Mouse (Mus musculus): ENCODE data around the gene Nod1. TPM values are rescaled to one million over a fixed set of nuclear protein-coding genes. Genes with fewer than 3 reads are reported as not detected.

Nod1 gene
- polyA plus RNA-seq (2016; fragmentation: Nextera tagmentation; extraction: Ambion mirVana): 3.3 and 3.5 TPM in 2 replicates

DNA sequence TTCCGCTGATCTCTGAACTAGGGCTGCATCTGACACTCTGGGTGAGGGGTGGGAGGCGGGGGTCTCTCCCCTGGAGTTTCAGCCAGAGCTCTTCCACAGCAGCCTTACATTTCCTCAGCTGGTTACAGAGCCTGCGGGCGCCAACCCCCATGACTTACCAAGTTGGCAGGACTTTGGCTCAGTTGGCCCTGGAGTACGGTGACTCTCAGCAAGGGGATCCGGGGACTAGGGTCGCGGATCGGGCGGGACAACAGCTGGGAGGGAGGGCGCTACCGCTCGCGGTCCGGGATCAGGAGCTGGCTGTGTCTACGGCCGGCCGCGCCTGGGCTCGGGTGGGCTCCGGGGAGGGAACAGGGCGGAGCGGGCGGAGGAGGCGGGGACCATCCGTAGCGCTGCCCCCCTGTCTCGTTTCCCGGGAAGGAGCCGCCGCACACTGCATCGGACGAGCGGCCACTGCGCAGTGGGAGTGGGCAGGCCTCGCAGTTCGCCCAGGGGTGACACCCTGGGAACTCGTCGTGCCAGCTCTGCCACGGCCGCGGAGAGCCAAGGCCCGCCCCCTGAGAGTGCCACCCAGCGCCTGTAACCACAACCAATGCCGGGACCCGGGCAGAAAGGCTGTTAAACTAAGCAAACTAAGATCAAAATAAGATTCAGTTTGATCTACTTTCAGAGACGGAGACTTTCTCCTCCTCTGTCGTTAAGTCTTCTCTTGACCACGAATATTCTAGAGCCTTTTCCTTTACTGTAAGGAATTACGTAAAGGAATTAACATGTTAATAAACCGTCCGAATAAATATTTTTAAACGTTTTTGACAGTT is at the start of gene Nod1:
TSS of gene Nod1 (minus strand) at position 502 of the 818 bp plus-strand sequence.
- H3K36me3 ChIP-seq: no peaks in the 10 kb centered on the region
- H3K4me3 ChIP-seq: peak within 1 kb of the TSS; percentile 50
- H3K27ac ChIP-seq: no peak within 1 kb of the TSS
- H3K4me2 ChIP-seq (replicated peaks): peak within 1 kb of the TSS; percentile 91
- WGBS: 2% methylated on average over 52 of the region's 53 CpGs
- H3K9ac ChIP-seq: peak within 1 kb of the TSS; percentile 57
- H3K4me1 ChIP-seq: peaks cover 6% of the 10 kb centered on the region; the same call in 1 of the 2 replicates
- peaks cover 17% of the 10 kb centered on the region for H3K27me3 ChIP-seq (replicated peaks)
- no peaks in the 10 kb centered on the region for H3K9me3 ChIP-seq
- peak; percentile 88 for ATAC-seq (ENCODE audit: low FRiP score, low read depth)

DNA sequence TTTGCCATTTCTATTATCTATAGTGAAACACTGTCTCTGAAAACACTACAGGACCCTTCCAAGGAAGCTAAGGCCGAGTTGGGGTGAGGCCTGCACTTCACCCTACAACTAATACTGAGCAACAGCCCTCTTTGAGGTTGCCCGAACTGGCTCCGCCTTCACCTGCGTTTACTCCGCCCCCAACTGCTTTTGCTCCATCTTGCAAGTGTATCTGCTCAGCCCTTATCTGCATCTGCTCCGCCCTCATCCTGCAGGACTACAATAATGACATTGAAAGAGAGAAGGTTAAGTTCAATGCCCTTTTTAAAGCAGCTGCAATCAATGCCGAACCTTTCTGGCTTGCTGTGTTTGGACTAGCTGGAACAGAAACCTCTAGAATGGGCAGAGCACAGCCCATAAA is 49.4 kb upstream of the Nod1 start:
- Histone ChIP-seq H3K4me3 (no peak overlapping the region), H3K9me3 (no peaks in the 10 kb centered on the region), H3K4me1 (no peaks in the 10 kb centered on the region), H3K27ac (no peak overlapping the region), H3K36me3 (no peaks in the 10 kb centered on the region), H3K9ac (no peak overlapping the region), H3K27me3 (replicated peaks) (peaks cover 12% of the 10 kb centered on the region; the same call in 1 of the 2 replicates), H3K4me2 (replicated peaks) (no peak overlapping the region)
- 88% methylated on average over 7 of the region's 7 CpGs for WGBS
- ATAC-seq (ENCODE audit: low FRiP score, low read depth): no peak

DNA sequence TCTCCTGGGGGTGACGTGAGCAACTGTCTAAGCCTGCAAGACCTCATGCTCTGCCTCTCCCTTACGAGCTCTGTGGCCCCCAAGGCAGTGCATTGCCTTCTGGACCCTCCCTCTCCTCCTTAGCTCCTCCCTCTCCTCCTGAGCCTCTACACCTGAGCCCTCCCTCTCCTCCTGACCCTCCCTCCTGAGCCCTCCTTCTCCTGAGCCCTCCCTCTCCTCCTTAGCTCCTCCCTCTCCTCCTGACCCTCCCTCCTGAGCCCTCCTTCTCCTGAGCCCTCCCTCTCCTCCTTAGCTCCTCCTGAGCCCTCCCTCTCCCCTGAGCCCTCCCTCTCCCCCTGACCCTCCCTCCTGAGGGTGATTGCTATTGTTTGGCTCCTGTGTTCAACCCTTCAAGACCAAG is 46.0 kb upstream of the Nod1 start:
- WGBS: 74% methylated on average over 2 of the region's 2 CpGs
- H3K4me3 ChIP-seq: no peak overlapping the region

DNA sequence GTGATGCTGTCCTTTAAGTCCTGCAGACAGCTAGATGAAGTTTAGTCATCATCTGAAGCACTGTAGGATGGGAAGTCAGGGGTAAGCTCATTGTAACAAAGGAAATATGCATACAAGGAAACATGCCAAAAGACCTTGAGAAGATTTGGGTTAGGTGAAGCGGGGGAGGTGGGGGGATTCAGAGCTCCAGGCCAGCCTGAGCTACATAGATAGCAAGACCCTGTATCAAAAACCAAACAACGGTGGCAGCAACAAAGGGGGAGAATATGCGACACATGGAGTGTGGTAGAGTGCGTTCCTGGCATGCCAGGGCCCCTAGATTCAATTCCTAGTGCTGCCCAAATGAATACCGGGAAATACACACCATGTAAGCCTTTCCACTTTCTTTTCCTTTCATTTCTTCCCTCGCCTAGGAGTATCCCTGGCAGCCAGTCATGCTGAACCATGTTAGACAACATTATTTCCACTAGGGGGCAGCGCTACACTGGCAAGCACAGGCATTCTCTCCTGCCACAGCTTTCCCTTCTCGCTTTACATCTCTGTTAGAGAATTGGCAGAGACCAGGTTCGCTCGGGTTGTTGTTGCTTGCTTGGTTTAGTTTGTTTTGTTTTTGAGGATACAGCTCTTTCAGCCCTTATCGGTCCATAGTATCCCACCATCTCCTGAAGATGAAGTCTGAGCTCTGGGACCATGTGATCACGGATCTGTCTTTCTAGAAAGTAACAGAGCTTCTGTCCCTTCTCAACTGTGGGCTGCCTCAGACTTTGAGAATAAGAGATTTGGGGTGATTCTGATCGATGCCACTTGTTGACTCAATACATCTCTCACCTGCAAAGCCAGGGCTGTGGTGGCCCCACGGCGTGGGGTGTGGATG is 44.5 kb upstream of the Nod1 start:
- WGBS: 30% methylated on average over 15 of the region's 15 CpGs
- Histone ChIP-seq H3K4me3 (no peak overlapping the region), H3K9ac (0 out of 2 replicates have a peak overlapping the region, but pooled peaks have one; percentile 8), H3K4me2 (replicated peaks) (no peak overlapping the region), H3K36me3 (no peaks in the 10 kb centered on the region), H3K27me3 (replicated peaks) (peaks cover 12% of the 10 kb centered on the region; the same call in 1 of the 2 replicates), H3K9me3 (peaks cover 8% of the 10 kb centered on the region; the same call in 1 of the 2 replicates), H3K27ac (no peak overlapping the region), H3K4me1 (no peaks in the 10 kb centered on the region)
- ATAC-seq (ENCODE audit: low FRiP score, low read depth): peak; percentile 58; the same call in 1 of the 2 replicates

More for the DNA sequence above, 46.0 kb upstream of the Nod1 start:
- ATAC-seq (ENCODE audit: low FRiP score, low read depth): no peak
- H3K27ac ChIP-seq: no peak overlapping the region
- no peak overlapping the region for H3K4me2 ChIP-seq (replicated peaks)
- H3K27me3 ChIP-seq (replicated peaks): peaks cover 12% of the 10 kb centered on the region; the same call in 1 of the 2 replicates
- H3K4me1 ChIP-seq: no peaks in the 10 kb centered on the region
- no peaks in the 10 kb centered on the region for H3K36me3 ChIP-seq
- H3K9me3 ChIP-seq: peaks cover 8% of the 10 kb centered on the region; the same call in 1 of the 2 replicates
- no peak overlapping the region for H3K9ac ChIP-seq

DNA sequence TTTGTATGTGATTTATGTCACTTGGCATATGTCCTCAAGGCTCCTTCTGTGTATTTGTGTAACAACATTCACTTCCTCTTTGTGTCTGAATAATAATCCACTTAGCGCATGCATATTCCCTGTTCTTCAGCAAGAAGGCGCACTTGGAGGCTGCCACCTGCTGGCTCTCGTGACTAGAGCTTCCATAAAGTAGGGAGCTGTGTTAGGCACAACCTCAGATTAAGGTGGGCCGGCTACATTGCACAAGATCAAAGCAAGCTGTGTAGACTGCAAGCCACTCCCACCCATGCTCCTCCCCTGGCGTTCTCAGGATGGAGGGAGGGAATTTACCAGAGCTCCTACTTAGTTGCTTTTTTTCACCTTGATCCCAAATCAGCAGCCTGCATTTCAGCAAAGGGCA is 43.8 kb upstream of the Nod1 start:
- Histone ChIP-seq H3K27me3 (replicated peaks) (peaks cover 12% of the 10 kb centered on the region; the same call in 1 of the 2 replicates), H3K9ac (0 out of 2 replicates have a peak overlapping the region, but pooled peaks have one; percentile 8), H3K4me1 (no peaks in the 10 kb centered on the region), H3K9me3 (peaks cover 8% of the 10 kb centered on the region; the same call in 1 of the 2 replicates), H3K4me2 (replicated peaks) (no peak overlapping the region), H3K36me3 (no peaks in the 10 kb centered on the region), H3K4me3 (no peak overlapping the region), H3K27ac (no peak overlapping the region)
- 21% methylated on average over 5 of the region's 5 CpGs for WGBS
- ATAC-seq (ENCODE audit: low FRiP score, low read depth): 0 out of 2 replicates have a peak, but pooled peaks have one; percentile 11

DNA sequence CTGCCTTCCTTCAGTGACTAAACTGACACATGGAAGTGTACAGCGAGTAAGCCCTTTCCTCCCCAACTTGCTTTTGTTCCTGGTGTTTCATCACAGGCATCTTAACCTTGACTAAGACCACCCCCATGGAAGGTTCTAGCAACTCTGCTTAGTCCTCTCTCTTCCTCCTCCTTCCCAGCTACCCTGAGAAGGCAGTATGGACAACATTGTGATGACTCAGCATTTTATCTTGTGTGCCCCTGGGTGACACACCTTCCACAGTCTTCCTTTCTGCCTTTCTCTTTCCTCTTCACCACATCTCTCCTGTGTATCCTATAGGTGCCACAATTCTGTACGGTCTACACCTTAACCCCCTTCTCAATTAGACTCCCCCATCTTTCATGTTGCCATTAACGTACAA is 41.8 kb upstream of the Nod1 start:
- Histone ChIP-seq H3K27ac (no peak overlapping the region), H3K9ac (no peak overlapping the region), H3K27me3 (replicated peaks) (peaks cover 12% of the 10 kb centered on the region; the same call in 1 of the 2 replicates), H3K4me1 (peaks cover 15% of the 10 kb centered on the region; the same call in 1 of the 2 replicates), H3K9me3 (peaks cover 8% of the 10 kb centered on the region; the same call in 1 of the 2 replicates), H3K4me2 (replicated peaks) (no peak overlapping the region), H3K4me3 (no peak overlapping the region), H3K36me3 (no peaks in the 10 kb centered on the region)
- ATAC-seq (ENCODE audit: low FRiP score, low read depth): no peak
- WGBS: 90% methylated on average over 3 of the region's 3 CpGs

DNA sequence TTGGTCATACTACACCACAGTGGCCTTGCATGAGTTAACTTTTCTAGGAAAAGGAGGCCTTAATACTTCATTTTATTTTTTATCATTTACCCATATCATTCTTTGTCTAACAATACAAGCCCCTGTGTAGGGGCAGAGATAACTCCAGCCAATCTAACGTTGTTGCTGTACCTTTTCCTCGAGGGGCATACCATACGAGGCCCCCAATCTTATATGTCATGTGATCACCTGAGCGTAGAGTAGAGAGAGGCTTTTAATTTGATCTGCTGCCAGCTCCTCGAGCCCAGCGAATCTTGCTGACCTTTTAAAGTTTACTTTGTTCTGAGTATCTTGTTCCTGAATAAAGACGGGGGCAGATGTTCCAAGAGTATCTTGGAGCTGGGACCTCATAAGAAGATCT is 40.1 kb upstream of the Nod1 start:
- Histone ChIP-seq H3K9ac (no peak overlapping the region), H3K36me3 (no peaks in the 10 kb centered on the region), H3K4me2 (replicated peaks) (no peak overlapping the region), H3K27me3 (replicated peaks) (0 out of 2 replicates have a peak, but pooled peaks cover 3% of the 10 kb centered on the region), H3K9me3 (peaks cover 8% of the 10 kb centered on the region; the same call in 1 of the 2 replicates), H3K4me3 (no peak overlapping the region), H3K27ac (no peak overlapping the region), H3K4me1 (peaks cover 15% of the 10 kb centered on the region; the same call in 1 of the 2 replicates)
- no peak for ATAC-seq (ENCODE audit: low FRiP score, low read depth)
- 91% methylated on average over 7 of the region's 7 CpGs for WGBS

DNA sequence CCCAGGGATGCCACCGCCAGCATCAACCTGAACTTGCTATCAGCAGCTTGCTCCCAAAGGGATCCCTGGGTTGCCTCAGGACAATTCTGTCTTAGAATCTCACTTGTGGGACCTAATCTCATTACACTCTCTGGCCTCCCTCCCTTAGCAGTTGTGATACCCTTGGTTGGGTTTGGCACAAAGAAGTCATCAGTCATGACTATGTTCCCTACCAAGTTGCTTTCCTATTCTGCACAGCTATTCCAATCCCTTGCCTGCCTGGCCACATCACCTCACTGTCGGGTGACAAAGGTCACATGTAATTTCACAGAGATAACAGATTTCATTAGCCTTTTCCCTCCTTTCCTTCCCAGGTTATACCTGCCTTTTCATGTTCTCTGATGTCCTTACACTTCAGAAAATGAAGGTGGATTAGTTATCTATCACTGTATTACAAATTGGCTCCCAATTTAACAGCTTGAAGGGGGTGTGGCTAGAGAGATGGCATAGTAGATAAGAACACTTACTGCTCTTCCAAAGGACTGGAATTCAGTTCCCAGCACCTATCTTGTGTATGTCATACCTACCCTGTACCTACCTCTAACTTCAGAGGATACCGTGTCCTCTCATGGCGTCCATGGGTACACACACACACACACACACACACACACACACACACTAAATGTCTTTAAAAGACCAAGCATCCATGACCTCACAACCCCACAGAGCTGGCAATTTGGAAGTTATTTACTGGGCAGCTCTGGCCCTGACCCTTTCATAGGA is 38.1 kb upstream of the Nod1 start:
- peak; percentile 57 for ATAC-seq (ENCODE audit: low FRiP score, low read depth)
- Histone ChIP-seq H3K27me3 (replicated peaks) (no peaks in the 10 kb centered on the region), H3K9me3 (peaks cover 8% of the 10 kb centered on the region; the same call in 1 of the 2 replicates), H3K9ac (no peak overlapping the region), H3K4me3 (no peak overlapping the region), H3K4me1 (peaks cover 15% of the 10 kb centered on the region; the same call in 1 of the 2 replicates), H3K36me3 (no peaks in the 10 kb centered on the region), H3K27ac (peak overlapping the region; percentile 66; the same call in 1 of the 2 replicates), H3K4me2 (replicated peaks) (peak overlapping the region; percentile 55)
- 81% methylated on average over 3 of the region's 4 CpGs for WGBS

DNA sequence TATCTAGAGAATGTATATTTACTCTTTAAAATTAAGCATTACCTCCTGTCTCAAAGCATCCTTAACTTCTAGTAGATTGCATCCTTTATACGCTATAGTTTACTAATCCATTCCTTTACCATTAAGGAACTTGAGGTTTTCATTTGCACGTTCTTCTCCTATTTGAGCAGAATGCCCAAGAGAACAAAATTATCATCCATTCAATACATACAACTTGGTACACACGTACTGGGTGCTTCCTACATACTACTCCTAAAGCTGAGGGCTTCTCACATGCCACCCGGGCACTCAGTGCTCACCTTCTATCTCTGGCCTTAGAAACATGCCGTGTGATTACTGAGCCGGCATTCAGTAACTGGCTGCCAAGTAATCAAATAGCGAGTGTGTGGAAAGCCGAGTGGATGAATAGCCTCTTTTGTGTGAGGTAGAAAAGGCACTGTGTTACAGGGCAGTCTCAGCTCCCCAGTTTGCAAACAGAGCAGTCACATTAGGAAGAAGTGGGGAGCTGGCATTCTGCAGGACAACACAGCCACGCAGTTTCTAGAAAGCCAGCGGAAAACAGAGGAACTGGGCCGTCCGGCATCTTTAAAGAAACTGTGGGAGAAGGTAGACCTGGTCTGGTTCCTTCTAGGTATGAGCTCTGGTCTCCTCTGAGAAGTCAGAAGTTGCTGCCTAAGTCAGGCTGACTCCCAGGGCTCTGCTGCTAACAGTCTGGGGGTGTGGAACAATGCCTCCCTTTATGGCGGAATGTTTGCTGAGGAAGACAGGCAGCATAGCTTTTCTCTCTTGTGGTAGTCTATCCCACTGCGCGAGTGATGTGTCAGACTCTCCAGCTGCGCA is 37.2 kb upstream of the Nod1 start:
- no peaks in the 10 kb centered on the region for H3K36me3 ChIP-seq
- peak overlapping the region; percentile 66; the same call in 1 of the 2 replicates for H3K27ac ChIP-seq
- H3K9ac ChIP-seq: 0 out of 2 replicates have a peak overlapping the region, but pooled peaks have one; percentile 38
- H3K4me3 ChIP-seq: no peak overlapping the region; the same call in 1 of the 2 replicates
- H3K9me3 ChIP-seq: peaks cover 7% of the 10 kb centered on the region; the same call in 1 of the 2 replicates
- peak; percentile 91 for ATAC-seq (ENCODE audit: low FRiP score, low read depth)
- no peaks in the 10 kb centered on the region for H3K27me3 ChIP-seq (replicated peaks)
- WGBS: 13% methylated on average over 16 of the region's 16 CpGs
- peak overlapping the region; percentile 55 for H3K4me2 ChIP-seq (replicated peaks)
- peaks cover 15% of the 10 kb centered on the region; the same call in 1 of the 2 replicates for H3K4me1 ChIP-seq

DNA sequence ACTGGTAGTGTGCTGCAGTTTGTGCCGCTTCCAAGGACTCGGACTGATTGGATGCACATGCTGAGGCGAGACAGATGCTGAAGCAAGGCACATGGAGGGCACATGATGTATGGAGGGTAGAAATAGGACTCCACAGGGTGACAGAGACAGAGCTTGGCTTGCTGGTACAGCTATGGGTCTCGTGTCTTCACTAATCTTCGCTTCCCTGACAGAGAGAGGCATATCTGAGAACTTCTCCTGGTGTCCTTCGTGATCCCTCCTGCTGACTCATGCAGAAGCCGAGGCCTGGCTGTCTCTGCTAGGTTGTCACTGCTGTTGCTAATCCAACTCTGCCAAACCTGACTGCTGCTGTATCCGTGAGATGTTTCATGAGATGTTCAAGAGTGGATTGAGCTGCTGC is 36.0 kb upstream of the Nod1 start:
- Histone ChIP-seq H3K27me3 (replicated peaks) (no peaks in the 10 kb centered on the region), H3K27ac (no peak overlapping the region), H3K9me3 (no peaks in the 10 kb centered on the region), H3K36me3 (no peaks in the 10 kb centered on the region), H3K9ac (no peak overlapping the region), H3K4me3 (no peak overlapping the region), H3K4me1 (peaks cover 15% of the 10 kb centered on the region; the same call in 1 of the 2 replicates), H3K4me2 (replicated peaks) (no peak overlapping the region)
- no peak for ATAC-seq (ENCODE audit: low FRiP score, low read depth)
- 93% methylated on average over 8 of the region's 8 CpGs for WGBS
